Mouse (Mus musculus): ENCODE results near the gene Pkp1.

- no peak for TF ChIP-seq CTCF (IDR thresholded peaks at IDR 0.05; ENCODE audit: insufficient read depth, low read depth, low read length)
- TF ChIP-seq POLR2A (IDR thresholded peaks at IDR 0.05; ENCODE audit: insufficient read depth, low read depth, low read length): no peak
Observed at GRCm38 (mm10) chr1:135895367-135895766, 23.6 kb downstream of the Pkp1 start.
